Mouse (Mus musculus) stomach, postnatal 0 days (tissue): ENCODE data around the gene Capn9. TPM values are rescaled to one million over a fixed set of nuclear protein-coding genes. Genes with fewer than 3 reads are reported as not detected.
A peak's percentile ranks its signal among the peaks of the same experiment; 100 is the strongest.

Experiments used
- ATAC-seq: fragments of 200-750 bp; cut with Nextera tagmentation; 2 replicates; pipeline ENCODE4 v1.8.0; 2017; ENCODE audit not compliant: low FRiP score, low TSS enrichment
- DNase-seq: peaks from one replicate; pipeline ENCODE4 v3.0.0-alpha.2; 2016; ENCODE audit warnings: low spot score
- H3K27ac ChIP-seq: fragments of 300-500 bp; sonication (generic); replicated peaks from 2 replicates; pipeline ENCODE4 v1.5.1; 2014; ENCODE audit warnings: mild to moderate bottlenecking, control low read depth
- H3K27me3 ChIP-seq: fragments of 300-500 bp; sonication (generic); 2 replicates; pipeline ENCODE4 v1.6.1; 2014; ENCODE audit warnings: low read length; ENCODE audit not compliant: control insufficient read depth, insufficient read depth
- H3K36me3 ChIP-seq: fragments of 300-500 bp; sonication (generic); 2 replicates; pipeline ENCODE4 v1.6.1; 2014; ENCODE audit warnings: low read length, mixed read lengths; ENCODE audit not compliant: control insufficient read depth, insufficient read depth
- H3K4me1 ChIP-seq: fragments of 300-500 bp; sonication (generic); replicated peaks from 2 replicates; pipeline ENCODE4 v1.6.1; 2014; ENCODE audit warnings: antibody characterized with exemption; ENCODE audit not compliant: control insufficient read depth, insufficient read depth
- H3K4me2 ChIP-seq: fragments of 300-500 bp; sonication (generic); replicated peaks from 2 replicates; pipeline ENCODE4 v1.6.1; 2014; ENCODE audit warnings: low read depth, mild to moderate bottlenecking, control low read depth, moderate library complexity
- H3K4me3 ChIP-seq: fragments of 300-500 bp; sonication (generic); 2 replicates; pipeline ENCODE4 v1.5.1; 2014; ENCODE audit warnings: low read depth, low read length, control low read depth
- H3K9ac ChIP-seq: fragments of 300-500 bp; sonication (generic); 2 replicates; pipeline ENCODE4 v1.6.1; 2014; ENCODE audit warnings: mild to moderate bottlenecking, low read length, control low read depth, mixed read lengths
- H3K9me3 ChIP-seq: fragments of 300-500 bp; sonication (generic); 2 replicates; pipeline ENCODE4 v1.6.1; 2016; ENCODE audit warnings: low read length; ENCODE audit not compliant: control insufficient read depth
- CTCF ChIP-seq: IDR thresholded peaks from 2 replicates; pipeline ENCODE4 v1.5.1; 2016; ENCODE audit warnings: antibody characterized with exemption, low read depth, mild to moderate bottlenecking, moderate library complexity
- EP300 ChIP-seq: optimal IDR thresholded peaks from 2 replicates; pipeline ENCODE3; 2016; ENCODE audit warnings: antibody characterized with exemption
- WGBS: fragments of 180-500 bp; shearing (Covaris S2); extraction: QIAGEN DNeasy Blood & Tissue Kit; methylation state at CpG from one replicate; pipeline ENCODE4 v1.1.7; 2014; 5-methylcytosine and 5-hydroxymethylcytosine counted together
- polyA plus RNA-seq: library from polyadenylated mRNA; unstranded; fragments of >200 nt; fragmentation: Nextera tagmentation; extraction: Ambion mirVana; gene quantifications from 2 replicates; pipeline ENCODE4 v1.2.1, GENCODE M21; 2015

The Capn9 gene
- polyA plus RNA-seq: 12.8 and 17.6 TPM in 2 replicates

DNA sequence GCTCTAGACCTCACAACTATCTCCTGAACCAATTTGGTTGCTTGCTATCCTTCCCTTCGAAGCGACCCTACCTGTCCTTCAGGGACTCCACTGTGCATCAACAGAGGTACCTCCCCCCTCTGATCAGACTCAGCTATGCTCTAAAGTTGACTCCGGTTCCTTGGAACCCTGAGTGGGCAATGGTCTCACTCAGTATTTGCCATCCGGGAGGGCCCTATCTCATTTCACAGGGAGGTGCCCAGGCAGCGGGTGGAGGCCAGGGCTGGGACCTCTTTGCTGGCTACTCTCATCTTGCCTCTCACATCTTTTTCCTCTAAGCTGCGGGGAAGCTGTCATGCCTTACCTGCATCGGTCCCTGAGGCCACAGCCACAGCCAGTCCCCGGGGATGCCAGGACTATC is at the start of gene Capn9:
Gene Capn9, plus strand, starts transcription at position 301 of the 400 bp plus-strand sequence.
- peak; percentile 32 for DNase-seq
- no peaks in the 10 kb centered on the region for H3K36me3 ChIP-seq
- 68% methylated on average over 8 of the region's 8 CpGs for WGBS
- no peak within 1 kb of the TSS for H3K4me2 ChIP-seq
- no peak for ATAC-seq
- no peak for TF ChIP-seq EP300
- no peak for TF ChIP-seq CTCF
- H3K9ac ChIP-seq: no peak within 1 kb of the TSS; the same call in 1 of the 2 replicates
- H3K9me3 ChIP-seq: no peaks in the 10 kb centered on the region
- no peaks in the 10 kb centered on the region for H3K27me3 ChIP-seq
- H3K4me1 ChIP-seq: no peaks in the 10 kb centered on the region
- no peak within 1 kb of the TSS for H3K4me3 ChIP-seq
- H3K27ac ChIP-seq: 0 out of 2 replicates have a peak within 1 kb of the TSS, but pooled peaks have one; percentile 9

GRCm38 (mm10) chr8:124526261-124526660 is 49.6 kb upstream of the Capn9 start:
- Histone ChIP-seq H3K4me2 (no peak overlapping the region), H3K9ac (no peak overlapping the region), H3K36me3 (peaks cover 19% of the 10 kb centered on the region; the same call in 1 of the 2 replicates), H3K4me1 (peaks cover 5% of the 10 kb centered on the region; the same call in 1 of the 2 replicates), H3K27ac (no peak overlapping the region), H3K27me3 (no peaks in the 10 kb centered on the region), H3K4me3 (no peak overlapping the region), H3K9me3 (no peaks in the 10 kb centered on the region)
- ATAC-seq (no peak), DNase-seq (no peak)
- TF ChIP-seq CTCF (no peak), EP300 (no peak)
- WGBS: 93% methylated on average over 11 of the region's 11 CpGs

DNA sequence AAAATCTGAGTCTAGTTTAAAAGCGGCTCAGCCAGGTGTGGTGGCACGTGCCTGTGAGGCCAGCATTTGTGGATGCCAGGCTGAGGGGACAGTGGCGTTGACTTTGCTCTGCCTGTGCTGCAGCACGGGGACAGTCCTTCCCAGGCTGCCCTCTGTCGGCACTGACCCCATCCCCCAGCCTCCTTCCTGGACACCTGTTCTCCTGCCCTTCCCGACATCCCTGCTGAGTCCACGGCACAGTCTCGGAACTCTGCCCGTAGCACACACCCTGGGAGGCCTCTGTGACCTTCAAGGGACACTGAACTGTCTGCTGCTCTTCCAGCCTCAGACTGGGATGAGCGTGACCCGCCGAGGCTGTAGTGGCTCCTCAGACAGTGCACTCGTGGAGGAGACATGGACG is 45.8 kb upstream of the Capn9 start:
- peaks cover 27% of the 10 kb centered on the region for H3K36me3 ChIP-seq

GRCm38 (mm10) chr8:124530556-124530955 is 45.4 kb upstream of the Capn9 start:
- WGBS: 85% methylated on average over 7 of the region's 7 CpGs
- H3K9me3 ChIP-seq: no peaks in the 10 kb centered on the region
- ATAC-seq (no peak), DNase-seq (no peak)
- TF ChIP-seq CTCF: no peak
- no peak for TF ChIP-seq EP300
- H3K4me3 ChIP-seq: no peak overlapping the region
- H3K27ac ChIP-seq: no peak overlapping the region
- H3K4me1 ChIP-seq: no peaks in the 10 kb centered on the region
- peaks cover 27% of the 10 kb centered on the region for H3K36me3 ChIP-seq
- H3K9ac ChIP-seq: no peak overlapping the region
- no peaks in the 10 kb centered on the region for H3K27me3 ChIP-seq
- H3K4me2 ChIP-seq: no peak overlapping the region

More for the DNA sequence above, 45.8 kb upstream of the Capn9 start:
- no peaks in the 10 kb centered on the region for H3K4me1 ChIP-seq
- H3K4me3 ChIP-seq: no peak overlapping the region
- no peak for ATAC-seq
- WGBS: 83% methylated on average over 14 of the region's 14 CpGs
- TF ChIP-seq CTCF: no peak
- TF ChIP-seq EP300: no peak
- H3K9ac ChIP-seq: no peak overlapping the region
- no peaks in the 10 kb centered on the region for H3K9me3 ChIP-seq
- H3K4me2 ChIP-seq: no peak overlapping the region
- no peaks in the 10 kb centered on the region for H3K27me3 ChIP-seq
- no peak overlapping the region for H3K27ac ChIP-seq
- no peak for DNase-seq

DNA sequence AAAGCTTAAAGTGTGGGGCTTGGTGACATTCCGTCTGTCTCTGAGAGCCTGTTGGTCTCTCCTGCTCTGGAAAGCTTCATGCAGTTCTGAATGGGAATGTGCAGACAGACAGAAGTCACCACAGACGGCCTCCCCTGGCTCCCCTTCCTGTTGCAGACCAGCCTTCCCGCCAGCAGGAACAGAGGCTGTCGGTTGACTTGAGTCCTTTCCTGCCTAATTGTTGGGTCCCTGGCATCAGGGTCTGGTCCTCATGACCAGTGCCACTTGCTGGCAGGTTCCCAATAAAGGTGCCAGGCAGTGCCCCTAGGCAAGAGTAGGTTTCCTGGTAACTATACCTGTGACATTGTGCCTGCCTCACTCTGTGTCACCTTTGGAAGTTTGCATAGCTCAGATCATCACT is 44.9 kb upstream of the Capn9 start:
- no peaks in the 10 kb centered on the region for H3K27me3 ChIP-seq
- peaks cover 26% of the 10 kb centered on the region for H3K36me3 ChIP-seq

DNA sequence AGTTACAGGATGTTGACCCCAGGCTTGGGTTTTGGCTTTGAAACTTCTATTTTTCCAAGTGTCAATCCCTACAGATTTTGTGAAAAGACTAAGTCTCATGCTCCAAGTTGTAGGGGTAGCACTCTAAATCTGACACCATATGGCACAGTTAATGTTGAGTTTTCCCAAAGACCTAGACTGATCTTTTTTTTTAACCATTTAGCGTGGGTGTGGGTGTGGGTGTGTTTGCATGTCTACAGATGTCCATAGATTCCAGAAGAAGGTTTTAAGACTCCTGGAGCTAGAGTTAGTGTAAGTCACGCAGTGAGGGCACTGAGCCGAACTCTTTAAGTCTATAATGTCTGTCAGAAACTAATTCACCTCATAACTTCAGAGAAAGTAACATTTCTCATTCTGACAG is 43.3 kb upstream of the Capn9 start:
- ATAC-seq (no peak), DNase-seq (no peak)

More for the DNA sequence above, 44.9 kb upstream of the Capn9 start:
- TF ChIP-seq EP300: no peak
- TF ChIP-seq CTCF: no peak
- DNase-seq (no peak), ATAC-seq (no peak)
- 86% methylated on average over 4 of the region's 4 CpGs for WGBS
- Histone ChIP-seq H3K4me2 (no peak overlapping the region), H3K27ac (no peak overlapping the region), H3K9ac (no peak overlapping the region), H3K4me1 (no peaks in the 10 kb centered on the region), H3K4me3 (no peak overlapping the region), H3K9me3 (no peaks in the 10 kb centered on the region)

More for the DNA sequence above, 43.3 kb upstream of the Capn9 start:
- Histone ChIP-seq H3K9ac (no peak overlapping the region), H3K27ac (no peak overlapping the region), H3K4me1 (no peaks in the 10 kb centered on the region), H3K9me3 (no peaks in the 10 kb centered on the region), H3K4me3 (no peak overlapping the region), H3K4me2 (no peak overlapping the region), H3K27me3 (no peaks in the 10 kb centered on the region), H3K36me3 (peaks cover 16% of the 10 kb centered on the region)
- WGBS: 85% methylated on average over 3 of the region's 3 CpGs
- TF ChIP-seq EP300 (no peak), CTCF (no peak)
